Mouse (Mus musculus): ENCODE results near the gene Gm43720.
"Not testable (repeated sequence)": the region's sequence is repeated elsewhere in the genome, so short reads cannot be mapped to it uniquely, and the experiment has no call there.

The Gm43720 gene

DNA sequence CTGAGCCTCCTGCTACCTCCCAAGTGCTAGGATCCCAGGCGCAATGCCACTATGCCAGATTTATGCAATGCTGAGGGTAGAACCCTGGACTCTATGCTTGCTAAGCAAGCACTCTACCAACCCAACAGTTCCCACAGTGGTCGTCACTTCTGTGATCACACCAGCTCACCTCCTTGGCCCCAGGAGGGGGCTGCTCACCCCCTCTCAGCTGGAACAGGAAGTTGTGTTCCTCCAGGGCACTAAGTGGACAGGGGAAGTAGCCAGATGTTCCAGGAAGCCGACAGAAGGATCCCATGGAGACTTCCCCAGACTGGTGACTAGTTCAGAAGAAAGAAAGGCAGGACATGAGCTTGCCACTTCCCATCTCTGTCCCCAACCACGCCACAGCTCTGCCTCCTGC, 17.8 kb downstream of the Gm43720 start:
- DNase-seq (ENCODE audit: low spot score), result no peak

DNA sequence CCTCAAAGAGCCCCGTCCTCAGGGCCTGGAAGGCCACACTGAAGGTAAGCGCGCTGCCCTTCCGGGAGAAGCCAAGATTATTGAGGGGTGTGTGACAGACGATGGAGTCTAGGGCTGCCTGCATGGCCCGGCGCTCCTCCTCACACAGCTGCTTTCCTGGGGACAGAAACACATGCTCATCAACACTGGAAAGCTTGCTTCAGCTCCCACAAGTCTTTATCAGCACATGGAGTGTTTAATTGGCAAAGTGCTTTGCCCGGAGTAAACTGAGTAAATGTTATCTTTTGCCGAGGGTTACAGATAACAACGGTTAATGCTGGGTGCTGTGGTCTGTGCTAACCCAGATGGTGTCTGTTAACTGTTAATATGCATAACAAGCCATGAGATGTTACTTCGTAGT, 18.9 kb downstream of the Gm43720 start:
- DNase-seq (ENCODE audit: low spot score), result no peak

DNA sequence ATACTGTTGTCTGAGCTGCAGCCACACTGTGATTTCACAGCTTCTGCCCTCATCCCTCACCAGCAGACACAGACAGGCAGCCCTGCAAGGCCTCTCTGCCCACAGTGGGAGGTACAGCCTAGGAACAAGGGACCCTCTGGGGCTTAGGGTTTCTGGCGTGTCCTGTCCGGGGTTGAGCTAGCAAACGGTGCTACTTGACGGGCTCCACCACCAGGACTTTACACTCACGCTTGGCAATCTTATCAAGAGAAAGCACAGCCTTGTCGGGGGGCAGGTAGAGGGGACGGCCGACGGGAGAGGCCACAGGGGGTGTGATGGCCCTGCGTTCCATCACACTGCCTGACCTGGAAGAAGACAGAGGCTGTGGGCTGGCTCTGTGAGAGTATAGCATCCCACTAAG, 19.7 kb downstream of the Gm43720 start:
- DNase-seq (ENCODE audit: low spot score), result no peak

DNA sequence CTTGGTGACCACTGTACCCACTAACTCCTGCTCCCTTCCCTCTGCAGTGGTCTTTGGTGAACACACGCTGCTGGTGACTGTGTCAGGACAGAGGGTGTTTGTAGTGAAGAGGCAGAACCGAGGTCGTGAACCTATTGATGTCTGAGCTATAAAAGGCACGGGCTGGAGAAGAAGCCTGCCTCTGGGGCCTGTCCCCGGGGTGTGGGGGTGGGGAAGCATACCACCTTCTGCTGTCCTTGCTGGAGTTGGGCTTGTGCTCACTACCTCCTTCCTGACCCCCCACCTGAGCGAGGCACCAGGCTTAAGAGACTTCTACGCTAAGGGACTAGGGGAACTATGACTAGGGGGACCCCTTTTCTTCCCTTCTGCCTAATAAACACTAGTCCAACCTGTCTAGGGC, 20.8 kb downstream of the Gm43720 start:
- no peak for DNase-seq (ENCODE audit: low spot score)

DNA sequence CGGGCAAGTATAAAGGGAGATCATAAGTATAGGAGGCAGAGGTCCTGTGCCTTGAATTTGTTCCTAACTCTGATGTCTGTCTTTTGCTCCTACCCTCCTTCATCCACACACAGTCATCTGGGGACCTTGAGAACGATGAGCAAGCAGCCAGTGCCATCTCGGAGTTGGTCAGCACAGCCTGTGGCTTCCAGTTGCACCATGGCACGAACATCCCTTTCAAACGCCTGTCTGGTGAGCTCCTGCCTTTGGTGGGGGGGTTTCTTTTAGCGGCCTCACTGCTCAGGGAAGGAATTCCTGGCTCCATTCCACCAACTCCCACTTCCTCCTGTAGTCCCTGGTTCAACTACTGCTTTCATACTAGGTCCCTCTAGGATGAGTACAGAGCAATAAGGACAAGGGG, 21.2 kb downstream of the Gm43720 start:
- no peak for DNase-seq (ENCODE audit: low spot score)

DNA sequence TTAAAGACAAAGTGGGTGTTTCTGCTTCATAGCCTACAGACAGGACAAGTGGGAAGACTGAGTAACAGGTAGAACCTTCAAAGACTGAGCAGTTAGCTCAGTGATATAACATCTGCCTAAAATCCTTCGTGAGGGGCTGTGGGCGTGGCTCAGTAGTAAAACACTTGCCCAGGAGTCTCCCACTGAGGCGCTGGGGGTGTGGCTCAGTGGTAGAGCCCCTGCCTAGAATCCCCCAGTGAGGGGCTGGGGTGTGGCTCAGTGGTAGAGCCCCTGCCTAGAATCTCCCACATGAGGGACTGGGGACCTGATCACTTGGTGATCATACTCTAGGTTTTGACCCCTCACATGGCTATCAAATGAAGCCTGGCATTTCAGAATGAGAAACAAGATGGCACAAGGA, 21.7 kb downstream of the Gm43720 start:
- no peak for DNase-seq (ENCODE audit: low spot score)

DNA sequence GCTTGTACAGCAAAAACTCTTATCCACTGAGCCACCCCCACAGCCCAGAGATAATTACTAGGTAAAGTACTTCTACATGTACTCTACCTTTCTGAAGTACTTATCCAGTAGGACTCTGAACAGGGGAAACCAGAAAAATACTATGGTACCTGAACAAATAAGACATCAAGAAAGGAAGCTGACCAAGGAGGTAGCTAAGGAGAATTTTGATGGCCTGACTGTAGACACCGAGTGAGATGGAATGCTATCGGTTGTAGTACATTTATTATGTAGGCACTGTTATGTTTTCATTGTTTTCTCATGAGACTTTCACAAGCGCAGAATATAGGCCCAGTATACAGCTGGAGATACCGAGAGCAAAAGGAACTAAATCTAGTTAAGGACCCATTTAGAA, 22.2 kb downstream of the Gm43720 start:
- DNase-seq (ENCODE audit: low spot score), result no peak

DNA sequence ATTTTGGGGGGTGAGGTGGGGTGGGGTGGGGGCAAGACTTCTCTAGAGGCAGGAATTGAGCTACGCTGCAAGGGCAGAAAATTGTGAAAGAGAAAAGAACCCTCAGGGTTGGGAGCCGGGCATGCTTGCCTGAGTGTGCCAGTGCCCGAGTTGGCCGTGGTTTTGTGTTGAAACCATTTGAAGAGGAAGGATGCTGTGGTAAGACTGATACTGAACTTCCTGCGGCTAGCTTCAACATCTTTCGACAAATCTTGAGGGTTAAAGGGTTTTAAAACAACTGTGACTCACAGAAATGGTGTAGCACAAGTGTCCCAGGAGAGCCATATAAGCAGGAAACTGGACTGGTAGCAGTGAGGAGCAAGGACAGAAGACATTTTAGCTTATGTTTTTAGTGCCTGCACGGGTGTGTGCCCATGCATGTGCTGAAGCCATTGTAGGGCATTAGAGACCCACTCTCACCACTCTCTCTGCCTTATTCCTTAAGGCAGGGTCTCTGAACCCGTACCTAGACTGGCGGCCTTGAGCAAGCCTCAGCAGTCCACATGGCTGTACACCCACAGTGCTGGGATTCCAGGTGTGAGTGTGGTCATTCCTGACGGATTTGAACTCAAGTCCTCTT, 22.7 kb downstream of the Gm43720 start:
- DNase-seq (ENCODE audit: low spot score), result no peak

DNA sequence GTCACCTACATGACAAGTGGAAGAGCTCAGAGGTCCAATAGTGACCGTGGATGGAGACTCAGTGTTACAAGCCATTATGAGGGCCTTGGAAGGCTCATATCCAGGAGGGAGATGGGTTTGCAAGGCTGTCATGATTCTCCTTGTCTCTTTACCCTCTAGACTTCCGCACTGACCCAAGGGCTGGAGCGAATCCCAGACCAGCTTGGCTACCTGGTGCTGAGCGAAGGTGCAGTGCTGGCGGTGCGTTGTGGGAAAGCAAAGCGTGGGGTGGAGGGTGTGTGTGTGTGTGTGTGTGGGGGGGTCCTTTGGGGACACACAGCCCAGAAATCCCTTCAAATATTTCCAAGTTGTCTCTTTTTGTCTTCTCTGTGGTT, 23.7 kb downstream of the Gm43720 start:
- no peak for DNase-seq (ENCODE audit: low spot score)

DNA sequence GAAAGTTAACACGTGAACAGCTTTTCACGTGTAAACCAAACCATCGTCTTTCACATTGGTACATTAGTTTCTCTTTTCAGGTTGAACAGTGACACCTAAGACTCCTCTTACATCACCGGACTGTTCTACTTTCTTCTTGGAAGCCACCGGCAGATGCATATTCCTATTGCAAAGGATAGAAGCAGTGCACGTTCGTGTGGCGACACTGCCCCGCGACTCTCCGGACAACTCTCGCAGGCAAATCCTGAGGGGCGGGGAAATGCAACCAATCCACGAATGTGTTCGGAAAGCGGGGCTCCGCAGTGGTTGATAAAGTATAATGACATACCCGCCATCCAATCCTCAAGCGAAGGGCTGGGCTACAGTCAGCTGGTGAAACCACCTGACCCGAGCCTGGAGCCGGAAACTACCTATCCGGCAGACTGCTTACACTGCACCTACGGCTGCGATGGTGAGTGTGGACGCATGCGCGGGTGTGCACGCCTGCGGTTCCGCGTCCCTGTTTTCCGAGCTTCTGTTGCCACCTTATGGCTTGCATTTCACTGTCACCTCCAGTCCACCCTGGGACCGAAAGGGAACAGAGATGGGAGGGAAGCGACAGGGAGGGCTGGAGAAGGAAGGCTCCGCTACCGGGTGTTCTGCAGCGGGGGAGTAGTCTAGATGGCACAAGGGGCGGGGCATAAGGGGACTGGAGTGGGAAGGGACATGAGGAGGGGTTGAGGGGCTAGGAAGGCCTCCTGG, 24.2 kb downstream of the Gm43720 start, which contains the start of gene Lamtor4:
Gene Lamtor4, plus strand, starts transcription at position 130 of the 741 bp plus-strand sequence.
- DNase-seq (ENCODE audit: low spot score), result peak; percentile 98

DNA sequence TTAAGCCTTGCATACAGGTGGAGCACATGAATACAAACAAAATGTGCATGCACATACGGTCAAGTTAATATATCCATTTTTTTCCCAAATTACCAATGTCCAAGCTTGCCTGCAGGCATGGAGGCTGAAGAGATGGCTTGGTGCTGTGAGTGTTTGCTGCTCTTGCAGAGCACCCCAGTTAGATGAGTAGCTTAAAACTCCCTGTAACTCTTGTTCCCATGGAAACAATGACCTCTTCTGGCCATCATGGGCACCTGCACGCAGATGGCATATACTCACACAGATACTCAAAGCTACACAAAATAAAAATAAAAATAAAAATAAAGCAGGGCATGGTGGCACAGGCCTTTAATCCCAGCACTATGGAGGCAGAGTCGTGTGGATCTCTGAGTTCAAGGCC, 26.7 kb downstream of the Gm43720 start:
- no peak for DNase-seq (ENCODE audit: low spot score)

DNA sequence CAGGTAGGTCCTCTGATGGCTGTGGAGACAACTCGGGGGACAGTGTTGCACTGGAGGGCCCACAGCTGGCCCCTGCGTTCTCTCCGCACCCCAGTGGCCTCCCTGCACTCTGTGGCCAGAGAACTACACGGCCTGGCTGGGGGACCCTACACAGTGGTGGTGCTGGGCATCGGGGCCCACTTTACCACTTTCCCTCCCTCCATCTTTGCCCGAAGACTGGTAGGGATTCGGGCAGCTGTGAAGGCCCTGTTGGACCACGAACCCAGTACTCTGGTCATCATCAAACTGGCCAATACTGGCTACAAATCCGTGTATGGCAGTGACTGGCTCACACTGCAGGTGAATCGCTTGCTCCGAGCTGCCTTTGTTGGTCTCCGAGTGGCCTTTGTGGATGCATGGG, 28.6 kb downstream of the Gm43720 start:
- DNase-seq (ENCODE audit: low spot score), result no peak

DNA sequence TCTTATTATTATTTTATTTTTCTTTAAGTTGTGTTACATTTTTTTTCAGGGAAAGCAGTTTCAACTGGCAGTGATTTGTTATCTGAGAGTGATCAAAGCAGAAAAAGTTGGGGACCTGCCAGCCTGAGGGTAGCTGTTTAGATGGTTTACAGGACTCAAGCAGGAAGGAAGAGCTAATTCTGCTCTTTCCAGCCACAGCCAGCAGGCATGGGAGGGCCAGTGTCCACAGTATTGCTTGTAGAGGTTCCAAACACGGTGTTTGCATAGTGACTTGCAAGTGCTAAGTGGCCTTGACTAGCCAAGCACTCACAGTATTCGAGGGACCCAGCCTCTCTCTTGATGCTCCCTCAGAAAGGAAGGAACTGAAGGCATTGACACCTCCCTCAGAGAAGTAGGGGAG, 38.2 kb downstream of the Gm43720 start:
- no peak for DNase-seq (ENCODE audit: low spot score)

DNA sequence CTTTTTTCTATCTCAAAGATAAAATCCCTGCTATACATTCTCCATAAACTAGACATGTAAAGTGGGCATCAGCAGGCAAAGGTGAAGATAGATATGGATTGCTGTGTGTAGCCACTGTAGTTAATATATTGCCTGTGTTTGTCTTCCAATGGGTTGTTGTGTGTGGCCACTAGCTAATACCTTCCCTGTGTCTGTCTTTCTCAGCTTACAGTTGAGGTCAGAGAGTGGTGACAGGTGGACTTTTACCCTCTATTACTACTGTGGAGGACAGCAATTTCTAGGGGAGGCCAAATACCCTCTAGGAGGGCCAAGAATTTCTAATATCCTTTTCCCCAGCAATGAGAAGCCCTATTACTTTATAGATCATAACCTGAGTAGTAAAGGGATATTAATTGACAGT, 45.5 kb downstream of the Gm43720 start:
- no peak for DNase-seq (ENCODE audit: low spot score)

DNA sequence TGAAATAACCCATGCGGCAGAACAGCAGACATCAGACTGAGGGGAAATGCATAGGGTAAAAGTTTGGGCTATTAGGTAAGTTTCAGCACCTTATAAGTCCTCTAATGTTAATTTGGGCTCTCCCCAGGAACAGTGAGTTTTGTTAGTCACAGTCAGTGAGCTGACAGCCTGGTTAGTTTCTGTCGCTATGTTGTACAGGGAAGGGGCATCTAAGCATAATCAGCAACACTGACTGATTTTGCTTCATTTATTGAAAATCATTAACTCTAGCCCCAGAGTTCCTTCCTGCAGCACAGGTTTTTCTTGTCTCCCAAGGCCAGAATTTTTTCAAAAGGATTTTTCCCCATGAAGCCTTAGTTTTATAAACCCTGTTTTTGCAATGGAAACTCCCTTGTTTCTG, 46.0 kb downstream of the Gm43720 start:
- DNase-seq (ENCODE audit: low spot score), result no peak

DNA sequence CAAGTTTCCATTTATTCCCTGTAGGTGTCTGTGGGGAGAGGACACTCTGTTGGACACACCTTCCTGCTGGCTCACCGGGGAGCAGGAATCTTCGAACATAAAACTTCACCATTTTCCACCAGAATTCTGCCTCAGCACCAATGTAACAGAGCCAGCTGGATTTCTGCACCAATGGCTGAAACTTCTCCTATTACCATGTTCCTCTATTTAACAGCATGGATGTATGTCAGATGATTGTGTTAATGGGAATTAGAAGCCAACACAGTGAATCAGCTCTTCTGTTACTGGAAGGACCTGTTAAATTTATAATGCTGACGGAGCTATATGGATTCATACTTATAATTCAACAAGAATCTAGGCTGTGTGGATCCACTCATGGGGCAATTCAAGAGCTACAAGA, 50.2 kb downstream of the Gm43720 start:
- DNase-seq (ENCODE audit: low spot score), result no peak

DNA sequence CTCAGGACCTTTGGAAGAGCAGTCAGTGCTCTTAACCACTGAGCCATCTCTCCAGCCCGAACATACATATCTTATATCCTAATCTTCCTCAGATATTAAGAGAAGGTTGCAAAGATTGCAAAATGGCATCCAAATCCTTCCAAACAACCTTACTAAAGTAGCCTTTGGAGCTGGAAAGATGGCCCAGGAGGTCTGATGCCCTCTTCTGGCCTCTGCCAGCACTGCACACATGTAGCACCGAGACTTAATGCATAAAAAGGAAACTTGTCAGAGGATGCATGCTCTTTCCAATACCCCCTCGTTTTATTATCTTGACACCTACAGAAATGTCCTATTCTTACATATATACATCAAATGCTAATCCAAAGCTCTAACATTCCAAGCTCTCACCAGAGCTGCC, 51.7 kb downstream of the Gm43720 start:
- DNase-seq (ENCODE audit: low spot score), result peak; percentile 23

DNA sequence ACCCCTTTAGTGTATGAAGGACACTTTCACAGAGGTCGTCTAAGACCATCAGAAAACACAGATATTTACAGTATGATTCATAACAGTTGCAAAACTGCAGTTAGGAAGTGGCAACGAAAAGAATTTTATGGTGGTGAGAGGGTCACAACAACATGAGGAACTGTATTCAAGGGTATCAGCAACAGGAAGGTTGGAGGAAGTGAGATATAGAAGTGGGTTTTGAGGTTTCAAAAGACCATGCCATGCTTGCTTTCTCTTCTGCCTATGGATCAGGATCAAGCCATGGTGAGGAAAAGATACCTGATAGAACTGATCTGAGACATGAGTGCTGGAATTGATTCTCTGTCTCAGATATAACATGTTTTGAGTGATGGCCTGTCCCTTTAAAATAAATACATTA, 52.4 kb downstream of the Gm43720 start:
- DNase-seq (ENCODE audit: low spot score), result no peak

DNA sequence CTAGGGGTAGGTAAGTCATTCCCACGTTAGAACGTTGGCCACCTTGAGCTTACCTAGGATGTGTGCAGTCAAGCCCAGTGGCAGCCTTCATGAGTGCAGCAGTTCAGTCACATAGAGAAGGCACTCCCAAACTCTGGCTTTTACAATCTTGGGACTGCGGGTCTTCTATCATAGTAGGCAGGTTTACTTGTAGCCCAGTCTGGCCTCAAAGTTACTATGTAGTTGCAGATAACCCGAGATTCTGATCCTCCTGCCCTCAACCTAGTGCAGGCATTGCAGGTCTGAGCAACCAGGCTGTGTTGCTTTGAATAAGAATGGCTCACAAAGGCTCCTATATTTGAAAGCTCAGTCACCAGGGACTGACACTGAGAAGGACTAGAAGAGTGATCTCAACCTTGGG, 53.3 kb downstream of the Gm43720 start:
- no peak for DNase-seq (ENCODE audit: low spot score)

DNA sequence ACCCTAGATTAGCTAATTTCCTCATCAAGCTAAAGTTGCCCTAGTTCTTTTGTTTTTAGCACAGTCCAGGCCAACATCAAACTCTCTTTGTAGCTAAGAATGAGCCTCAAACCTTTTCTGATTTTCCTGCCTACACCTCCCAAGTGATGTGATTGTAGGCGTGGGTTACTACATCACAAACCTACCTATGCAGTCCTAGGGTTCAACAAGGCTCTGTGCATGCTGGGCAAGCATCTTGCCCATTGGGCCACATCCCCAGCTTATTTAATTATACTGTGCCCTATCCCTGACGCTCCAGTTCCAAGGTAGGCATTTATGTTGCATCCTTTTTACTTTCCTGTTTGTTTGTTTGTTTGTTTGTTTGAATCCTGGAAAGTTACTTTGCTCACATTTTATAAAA, 54.1 kb downstream of the Gm43720 start, which contains the start of gene Nxpe5:
Gene Nxpe5, plus strand, starts transcription at position 199 of the 400 bp plus-strand sequence.
- DNase-seq (ENCODE audit: low spot score), result no peak

DNA sequence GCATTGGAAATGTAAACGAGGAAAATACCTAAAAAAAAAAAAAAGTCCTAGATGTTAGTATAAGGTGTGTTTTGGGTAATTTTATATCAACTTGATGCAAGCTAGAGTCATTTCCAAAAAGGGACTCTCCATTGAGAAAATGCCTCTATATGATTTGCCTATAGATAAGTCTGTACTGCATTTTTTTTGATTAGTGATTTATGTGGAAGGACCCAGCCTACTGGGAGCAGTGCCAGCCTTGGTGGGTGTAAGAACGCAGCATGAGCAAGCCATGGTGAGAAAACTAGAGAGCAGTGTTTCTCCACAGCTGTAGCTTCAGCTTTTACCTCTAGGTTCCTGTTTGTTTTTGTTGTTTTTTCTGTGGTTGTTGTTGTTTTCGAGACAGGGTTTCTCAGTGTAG, 56.5 kb downstream of the Gm43720 start:
- DNase-seq (ENCODE audit: low spot score), result no peak

DNA sequence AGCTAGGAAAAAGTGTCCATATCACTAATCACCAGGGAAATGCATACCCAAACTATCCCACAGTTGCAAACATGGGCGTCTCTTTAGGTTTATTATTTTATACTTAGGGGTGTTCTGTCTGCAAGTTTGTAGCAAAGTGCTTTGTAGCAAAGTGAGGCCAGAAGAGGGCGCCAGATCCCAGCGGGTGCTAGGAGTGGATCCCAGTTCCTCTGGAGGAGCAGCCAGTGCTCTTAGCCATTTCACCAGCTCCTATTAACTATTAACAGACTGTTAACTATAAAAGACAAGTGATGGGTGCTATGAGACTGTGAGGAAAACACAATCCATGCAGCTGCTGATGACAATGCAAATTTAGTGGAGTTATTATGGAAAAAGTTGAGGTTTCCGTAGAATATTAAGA, 57.6 kb downstream of the Gm43720 start:
- DNase-seq (ENCODE audit: low spot score), result peak; percentile 80

DNA sequence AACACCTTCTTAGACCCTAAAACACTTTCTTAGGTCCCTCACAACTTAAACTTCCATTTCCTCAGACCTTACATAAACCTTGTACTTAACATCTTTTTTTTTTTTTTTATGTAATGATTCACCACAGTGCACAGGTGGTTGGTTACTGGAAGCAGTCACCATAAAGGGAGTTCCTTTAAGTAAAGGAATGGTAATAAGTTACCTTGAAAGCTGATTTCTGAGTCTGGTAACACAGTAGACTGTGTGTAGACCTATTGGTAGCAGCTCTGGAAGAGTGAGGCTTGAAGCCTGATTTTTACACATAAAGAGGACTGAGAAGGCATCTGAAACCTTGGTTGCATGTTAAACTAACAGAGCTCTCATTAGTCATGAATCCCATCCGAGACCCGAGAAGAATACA, 59.9 kb downstream of the Gm43720 start:
- DNase-seq (ENCODE audit: low spot score), result no peak

DNA sequence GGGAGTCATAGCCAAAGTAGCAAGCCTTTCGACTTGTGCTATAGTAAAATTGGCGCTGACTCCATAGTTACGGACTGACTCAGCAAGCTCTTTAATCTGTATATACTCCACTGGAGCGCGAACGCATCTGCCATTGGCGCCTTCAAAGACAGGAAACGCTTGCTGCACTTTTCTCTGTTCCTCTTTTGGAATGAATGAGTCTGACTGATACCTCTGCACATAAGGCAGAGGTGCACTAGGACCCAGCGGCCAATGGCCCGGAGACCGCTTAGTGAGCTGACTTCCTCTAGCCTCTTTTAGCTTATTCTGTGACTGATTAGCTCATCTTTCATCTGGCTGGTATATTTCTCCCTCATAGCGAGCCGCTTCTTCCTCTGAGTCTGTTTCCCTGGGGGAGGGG, 63.1 kb downstream of the Gm43720 start:
- not testable (repeated sequence) for DNase-seq (ENCODE audit: low spot score)

Data from embryo, embryonic 10.5 days (tissue).